Mouse (Mus musculus): ENCODE measurements around the gene Rgl1.
A peak's percentile ranks its signal among the peaks of the same experiment; 100 is the strongest.

The Rgl1 gene

DNA sequence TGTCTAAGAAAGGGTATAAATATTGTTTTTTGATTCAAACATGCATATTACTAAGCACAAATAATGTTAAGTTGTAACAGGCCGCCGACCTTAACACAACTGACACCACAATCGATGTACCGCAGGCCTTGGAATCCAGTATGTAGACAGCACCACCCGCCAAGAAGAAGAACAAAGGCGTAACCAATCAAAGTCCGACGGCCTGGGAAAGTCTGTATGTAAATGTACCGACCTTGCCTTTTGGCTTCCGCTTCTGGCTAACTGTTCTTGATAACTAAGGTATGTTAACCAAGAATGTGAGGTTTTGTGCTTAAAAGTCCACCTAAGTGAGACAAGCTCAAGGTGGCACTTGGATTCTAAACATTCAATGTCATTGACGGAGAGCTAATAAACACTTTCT lies 26.8 kb downstream of the Rgl1 start:
- no peaks in the 10 kb centered on the region for H3K9me3 ChIP-seq (ENCODE audit: low read length)

DNA sequence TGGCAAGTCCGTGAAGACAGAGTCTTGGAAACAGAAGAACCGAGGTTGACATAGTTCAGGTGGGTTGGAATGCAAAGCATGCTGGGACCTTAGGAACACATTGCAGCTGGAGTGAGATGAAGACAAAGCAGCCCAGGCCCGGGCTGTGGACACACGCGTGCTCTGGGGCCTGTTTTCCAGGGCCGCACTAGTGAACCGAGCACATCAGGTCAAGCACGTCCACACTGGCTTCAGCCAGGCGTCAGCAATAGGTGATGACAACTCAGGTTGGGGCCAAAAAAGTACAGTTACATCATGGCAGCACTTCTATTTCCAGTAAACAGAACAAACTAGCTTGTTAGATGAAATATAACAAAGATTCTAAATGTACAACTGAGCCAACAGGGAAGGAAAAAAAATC lies 27.4 kb downstream of the Rgl1 start:
- Histone ChIP-seq H3K9me3 (ENCODE audit: low read length) (no peaks in the 10 kb centered on the region), H3K4me1 (replicated peaks; ENCODE audit: low read depth, low read length) (no peaks in the 10 kb centered on the region; the same call in 1 of the 2 replicates), H3K27me3 (ENCODE audit: insufficient read depth, low read length) (no peaks in the 10 kb centered on the region), H3K4me3 (replicated peaks; ENCODE audit: low read length) (no peak overlapping the region), H3K36me3 (ENCODE audit: insufficient read depth, low read length) (no peaks in the 10 kb centered on the region)
- TF ChIP-seq CTCF (conservative IDR thresholded peaks at IDR 0.05; ENCODE audit: low read length): no peak
- no peak for TF ChIP-seq POU5F1 (IDR thresholded peaks at IDR 0.05; ENCODE audit: borderline replicate concordance, low read length)
- TF ChIP-seq NANOG (IDR thresholded peaks at IDR 0.05; ENCODE audit: borderline replicate concordance, low read length): no peak

More for the DNA sequence above, 26.8 kb downstream of the Rgl1 start:
- H3K4me3 ChIP-seq (replicated peaks; ENCODE audit: low read length): no peak overlapping the region
- no peaks in the 10 kb centered on the region for H3K36me3 ChIP-seq (ENCODE audit: insufficient read depth, low read length)
- TF ChIP-seq NANOG (IDR thresholded peaks at IDR 0.05; ENCODE audit: borderline replicate concordance, low read length): no peak
- no peak for TF ChIP-seq CTCF (conservative IDR thresholded peaks at IDR 0.05; ENCODE audit: low read length)
- TF ChIP-seq POU5F1 (IDR thresholded peaks at IDR 0.05; ENCODE audit: borderline replicate concordance, low read length): no peak
- no peaks in the 10 kb centered on the region; the same call in 1 of the 2 replicates for H3K4me1 ChIP-seq (replicated peaks; ENCODE audit: low read depth, low read length)
- H3K27me3 ChIP-seq (ENCODE audit: insufficient read depth, low read length): no peaks in the 10 kb centered on the region

DNA sequence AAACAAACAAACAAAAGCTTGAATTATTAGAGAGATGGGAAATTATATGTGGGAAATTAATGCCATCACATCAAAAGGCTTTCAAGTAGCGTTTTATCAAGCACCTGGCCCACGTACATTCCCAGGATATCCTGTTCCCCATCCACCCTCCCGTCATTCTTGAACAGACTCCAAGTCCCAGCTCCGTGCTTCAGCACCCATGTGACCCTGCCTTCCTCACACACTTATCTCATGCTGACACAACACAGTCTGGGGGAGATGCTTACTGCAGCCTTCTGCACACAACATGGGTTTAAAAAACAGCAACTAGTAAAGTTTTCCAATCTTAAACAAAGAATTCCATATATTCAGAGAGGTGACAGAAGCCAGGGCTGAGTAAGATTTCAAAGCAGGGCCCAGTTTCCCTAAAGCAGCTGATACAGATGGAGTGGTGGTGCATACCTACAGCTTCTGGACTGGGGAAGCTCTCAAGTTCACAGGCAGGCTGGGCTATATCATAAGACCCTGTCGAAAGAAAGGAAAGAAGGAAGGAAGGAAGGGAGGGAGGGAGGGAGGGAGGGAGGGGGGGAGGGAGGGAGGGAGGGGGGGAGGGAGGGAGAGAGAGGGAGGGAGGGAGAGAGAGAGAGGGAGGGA lies 38.4 kb downstream of the Rgl1 start:
- no peaks in the 10 kb centered on the region for H3K36me3 ChIP-seq (ENCODE audit: insufficient read depth, low read length)
- peaks cover 20% of the 10 kb centered on the region for H3K27me3 ChIP-seq (ENCODE audit: insufficient read depth, low read length)
- no peak for TF ChIP-seq CTCF (conservative IDR thresholded peaks at IDR 0.05; ENCODE audit: low read length)

DNA sequence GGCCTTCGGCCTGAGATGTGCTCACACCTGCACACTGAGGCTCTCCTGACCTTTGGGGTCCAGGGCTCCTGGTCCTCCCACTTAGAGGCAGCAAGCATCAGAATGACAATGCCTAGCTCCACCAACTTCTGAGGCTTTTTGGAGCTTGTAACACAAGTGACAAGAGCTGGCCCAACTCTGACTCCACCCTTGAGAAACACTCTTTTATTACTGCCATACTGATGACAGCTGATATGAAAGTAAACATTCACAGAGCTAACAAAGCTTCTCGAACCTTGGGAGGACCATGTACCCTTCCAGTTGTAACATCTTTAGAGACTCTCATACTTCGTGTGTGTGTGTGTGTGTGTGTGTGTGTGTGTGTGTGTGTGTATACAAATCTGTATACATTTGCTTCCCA lies 40.1 kb downstream of the Rgl1 start:
- Histone ChIP-seq H3K4me1 (replicated peaks; ENCODE audit: low read depth, low read length) (peaks cover 15% of the 10 kb centered on the region), H3K36me3 (ENCODE audit: insufficient read depth, low read length) (no peaks in the 10 kb centered on the region), H3K27me3 (ENCODE audit: insufficient read depth, low read length) (peaks cover 12% of the 10 kb centered on the region), H3K9me3 (ENCODE audit: low read length) (no peaks in the 10 kb centered on the region), H3K4me3 (replicated peaks; ENCODE audit: low read length) (no peak overlapping the region)
- no peak for TF ChIP-seq POU5F1 (IDR thresholded peaks at IDR 0.05; ENCODE audit: borderline replicate concordance, low read length)
- TF ChIP-seq NANOG (IDR thresholded peaks at IDR 0.05; ENCODE audit: borderline replicate concordance, low read length): no peak
- TF ChIP-seq CTCF (conservative IDR thresholded peaks at IDR 0.05; ENCODE audit: low read length): no peak

More for the DNA sequence above, 38.4 kb downstream of the Rgl1 start:
- Histone ChIP-seq H3K4me1 (replicated peaks; ENCODE audit: low read depth, low read length) (peaks cover 6% of the 10 kb centered on the region; the same call in 1 of the 2 replicates), H3K4me3 (replicated peaks; ENCODE audit: low read length) (no peak overlapping the region), H3K9me3 (ENCODE audit: low read length) (no peaks in the 10 kb centered on the region)

DNA sequence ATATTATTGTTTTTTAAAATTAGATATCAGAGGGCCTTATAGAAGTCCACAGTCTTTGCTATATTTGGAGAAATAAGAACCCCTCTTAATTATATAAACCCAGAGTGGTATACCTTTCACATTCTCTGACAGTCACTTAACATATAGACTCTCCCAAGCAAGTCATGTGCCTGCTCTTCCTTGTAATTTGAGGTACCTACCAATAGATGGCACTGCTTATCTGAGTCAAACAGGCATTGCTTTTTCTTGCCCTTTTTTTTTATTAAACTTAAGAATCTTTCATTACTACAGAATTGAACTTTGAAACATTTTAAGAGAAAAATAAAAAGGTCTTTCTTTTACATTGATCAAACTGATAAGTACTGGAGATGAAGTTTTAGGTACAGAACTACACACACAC lies 41.9 kb downstream of the Rgl1 start:
- Histone ChIP-seq H3K36me3 (ENCODE audit: insufficient read depth, low read length) (no peaks in the 10 kb centered on the region), H3K4me1 (replicated peaks; ENCODE audit: low read depth, low read length) (peaks cover 19% of the 10 kb centered on the region), H3K27me3 (ENCODE audit: insufficient read depth, low read length) (0 out of 2 replicates have a peak, but pooled peaks cover 2% of the 10 kb centered on the region), H3K4me3 (replicated peaks; ENCODE audit: low read length) (no peak overlapping the region), H3K9me3 (ENCODE audit: low read length) (no peaks in the 10 kb centered on the region)
- TF ChIP-seq CTCF (conservative IDR thresholded peaks at IDR 0.05; ENCODE audit: low read length) (peak; percentile 65), POU5F1 (IDR thresholded peaks at IDR 0.05; ENCODE audit: borderline replicate concordance, low read length) (no peak), NANOG (IDR thresholded peaks at IDR 0.05; ENCODE audit: borderline replicate concordance, low read length) (no peak)

DNA sequence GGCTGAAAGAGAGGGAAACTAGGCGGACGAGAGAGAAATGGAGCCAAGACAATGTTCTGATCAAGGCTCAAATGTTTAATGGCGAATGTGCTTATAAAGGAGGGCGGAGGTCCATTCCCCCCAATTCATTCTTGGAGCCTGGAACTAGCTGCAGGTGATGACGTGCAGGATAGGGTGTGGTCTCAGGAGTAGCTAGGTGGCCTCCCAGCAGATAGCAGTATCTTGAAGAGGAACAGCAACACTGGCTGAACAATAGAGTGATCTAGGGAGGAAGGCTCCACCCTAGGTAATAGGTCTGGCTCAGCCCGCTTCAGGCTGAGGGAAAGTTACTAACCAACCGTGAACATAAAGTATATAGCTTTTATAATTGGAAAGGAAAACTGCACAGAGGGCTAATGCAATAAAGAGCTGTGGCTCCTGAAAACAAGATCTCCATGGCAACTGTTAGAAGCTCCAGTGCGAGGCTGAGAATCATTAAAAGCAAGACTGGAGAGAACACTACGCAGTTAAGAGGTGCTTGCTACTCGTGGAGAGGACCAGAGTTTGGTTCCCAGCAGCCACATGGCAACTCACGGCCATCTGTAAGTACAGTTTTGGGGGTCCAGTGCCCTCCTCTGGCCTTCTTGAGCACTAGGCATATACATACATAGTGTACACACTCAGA lies 44.5 kb downstream of the Rgl1 start:
- Histone ChIP-seq H3K9me3 (ENCODE audit: low read length) (no peaks in the 10 kb centered on the region), H3K36me3 (ENCODE audit: insufficient read depth, low read length) (no peaks in the 10 kb centered on the region), H3K27me3 (ENCODE audit: insufficient read depth, low read length) (no peaks in the 10 kb centered on the region), H3K4me3 (replicated peaks; ENCODE audit: low read length) (no peak overlapping the region; the same call in 1 of the 2 replicates), H3K4me1 (replicated peaks; ENCODE audit: low read depth, low read length) (peaks cover 28% of the 10 kb centered on the region)
- TF ChIP-seq POU5F1 (IDR thresholded peaks at IDR 0.05; ENCODE audit: borderline replicate concordance, low read length): no peak
- TF ChIP-seq CTCF (conservative IDR thresholded peaks at IDR 0.05; ENCODE audit: low read length): no peak
- TF ChIP-seq NANOG (IDR thresholded peaks at IDR 0.05; ENCODE audit: borderline replicate concordance, low read length): no peak

DNA sequence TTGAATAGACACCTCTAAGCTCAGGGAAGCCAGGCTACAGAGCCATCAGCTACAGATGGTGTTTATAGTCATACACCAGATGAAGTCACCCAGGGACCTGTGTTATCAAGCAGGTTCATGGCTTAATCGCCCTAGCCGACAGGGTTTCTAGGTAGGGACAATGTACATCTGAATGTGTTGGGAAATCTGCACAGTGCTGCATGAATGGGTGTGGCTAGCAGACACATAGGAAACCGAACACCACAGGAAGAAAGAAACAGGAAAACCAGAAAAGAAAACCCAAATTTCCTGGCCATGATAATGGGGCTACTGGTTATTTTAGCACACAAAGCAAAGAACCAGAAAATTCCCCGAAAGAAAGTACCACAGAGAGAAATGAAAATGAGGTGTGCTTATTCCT lies 45.2 kb downstream of the Rgl1 start:
- Histone ChIP-seq H3K27me3 (ENCODE audit: insufficient read depth, low read length) (no peaks in the 10 kb centered on the region), H3K4me1 (replicated peaks; ENCODE audit: low read depth, low read length) (peaks cover 28% of the 10 kb centered on the region), H3K9me3 (ENCODE audit: low read length) (no peaks in the 10 kb centered on the region), H3K36me3 (ENCODE audit: insufficient read depth, low read length) (no peaks in the 10 kb centered on the region), H3K4me3 (replicated peaks; ENCODE audit: low read length) (no peak overlapping the region)
- TF ChIP-seq CTCF (conservative IDR thresholded peaks at IDR 0.05; ENCODE audit: low read length) (no peak), POU5F1 (IDR thresholded peaks at IDR 0.05; ENCODE audit: borderline replicate concordance, low read length) (no peak), NANOG (IDR thresholded peaks at IDR 0.05; ENCODE audit: borderline replicate concordance, low read length) (no peak)

DNA sequence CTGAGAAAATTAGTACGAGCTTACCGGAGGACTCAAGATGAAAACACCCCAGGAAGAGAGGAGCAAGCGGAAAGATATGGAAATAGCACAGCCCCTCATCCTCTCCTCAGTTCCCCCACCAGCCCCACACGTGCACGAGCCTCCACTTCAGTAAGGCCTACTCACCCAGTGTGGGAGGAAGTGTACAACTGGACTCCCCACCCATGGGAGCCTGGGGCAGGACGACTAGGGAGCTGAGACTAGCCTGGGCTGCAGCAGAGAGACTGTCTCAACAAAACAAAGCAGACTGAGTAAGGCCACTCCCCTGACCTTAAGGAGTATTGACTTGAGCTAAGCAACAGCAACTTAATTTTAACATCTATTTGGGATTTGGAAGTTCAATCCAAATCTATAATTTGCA lies 48.0 kb downstream of the Rgl1 start:
- TF ChIP-seq NANOG (IDR thresholded peaks at IDR 0.05; ENCODE audit: borderline replicate concordance, low read length): no peak
- TF ChIP-seq CTCF (conservative IDR thresholded peaks at IDR 0.05; ENCODE audit: low read length): no peak
- TF ChIP-seq POU5F1 (IDR thresholded peaks at IDR 0.05; ENCODE audit: borderline replicate concordance, low read length): no peak
- Histone ChIP-seq H3K9me3 (ENCODE audit: low read length) (no peaks in the 10 kb centered on the region), H3K36me3 (ENCODE audit: insufficient read depth, low read length) (no peaks in the 10 kb centered on the region), H3K27me3 (ENCODE audit: insufficient read depth, low read length) (no peaks in the 10 kb centered on the region), H3K4me3 (replicated peaks; ENCODE audit: low read length) (no peak overlapping the region), H3K4me1 (replicated peaks; ENCODE audit: low read depth, low read length) (peaks cover 28% of the 10 kb centered on the region)
